Mouse (Mus musculus) hindbrain, embryonic 11.5 days (tissue): ENCODE data around the gene Dnajb8. TPM values are rescaled to one million over a fixed set of nuclear protein-coding genes. Genes with fewer than 3 reads are reported as not detected.

Experiments used
- ATAC-seq: fragments of 200-750 bp; cut with Nextera tagmentation; 2 replicates; pipeline ENCODE4 v1.8.0; 2017; ENCODE audit warnings: mild to moderate bottlenecking, moderate TSS enrichment, moderate library complexity; ENCODE audit not compliant: low FRiP score
- DNase-seq: peaks from one replicate; pipeline ENCODE4 v3.0.0-alpha.2; 2015; ENCODE audit warnings: low spot score
- H3K27ac ChIP-seq: fragments of 300-500 bp; sonication (generic); 2 replicates; pipeline ENCODE4 v1.5.1; 2014; ENCODE audit warnings: mild to moderate bottlenecking, low read depth, low read length
- H3K27me3 ChIP-seq: fragments of 300-500 bp; sonication (generic); 2 replicates; pipeline ENCODE4 v1.6.1; 2014; ENCODE audit warnings: mild to moderate bottlenecking, low read length, moderate library complexity, mixed read lengths; ENCODE audit not compliant: control insufficient read depth, insufficient read depth
- H3K36me3 ChIP-seq: fragments of 300-500 bp; sonication (generic); 2 replicates; pipeline ENCODE4 v1.6.1; 2014; ENCODE audit warnings: mild to moderate bottlenecking, low read length, moderate library complexity, mixed read lengths; ENCODE audit not compliant: control insufficient read depth, insufficient read depth
- H3K4me1 ChIP-seq: fragments of 300-500 bp; sonication (generic); replicated peaks from 2 replicates; pipeline ENCODE4 v1.6.1; 2014; ENCODE audit warnings: low read length, mixed read lengths; ENCODE audit not compliant: control insufficient read depth, insufficient read depth
- H3K4me2 ChIP-seq: fragments of 300-500 bp; sonication (generic); replicated peaks from 2 replicates; pipeline ENCODE4 v1.6.1; 2014; ENCODE audit warnings: mild to moderate bottlenecking, low read depth, low read length
- H3K4me3 ChIP-seq: fragments of 300-500 bp; sonication (generic); 2 replicates; pipeline ENCODE4 v1.5.1; 2014; ENCODE audit warnings: low read depth, low read length
- H3K9ac ChIP-seq: fragments of 300-500 bp; sonication (generic); 2 replicates; pipeline ENCODE4 v1.6.1; 2014; ENCODE audit warnings: low read depth, low read length
- H3K9me3 ChIP-seq: fragments of 300-500 bp; sonication (generic); 2 replicates; pipeline ENCODE4 v1.6.1; 2016; ENCODE audit warnings: low read length; ENCODE audit not compliant: control insufficient read depth
- WGBS: fragments of 180-500 bp; shearing (Covaris S2); extraction: QIAGEN DNeasy Blood & Tissue Kit; methylation state at CpG from one replicate; pipeline ENCODE4 v1.1.7; 2014; 5-methylcytosine and 5-hydroxymethylcytosine counted together
- polyA plus RNA-seq: library from polyadenylated mRNA; unstranded; fragments of >200 nt; fragmentation: Nextera tagmentation; extraction: Ambion mirVana; gene quantifications from 2 replicates; pipeline ENCODE4 v1.2.1, GENCODE M21; 2014

Dnajb8 gene
- polyA plus RNA-seq, 1 experiment from 2014 or later, result not detected

- H3K9me3 ChIP-seq, result no peaks in the 10 kb centered on the region
- no peak overlapping the region for H3K9ac ChIP-seq
- ATAC-seq (no peak), DNase-seq (peak; percentile 62)
- 2% methylated on average over 38 of the region's 39 CpGs for WGBS
- peaks cover 29% of the 10 kb centered on the region for H3K4me1 ChIP-seq
- peaks cover 94% of the 10 kb centered on the region for H3K27me3 ChIP-seq
- H3K4me3 ChIP-seq, result peak overlapping the region; percentile 41
- peak overlapping the region; percentile 60 for H3K4me2 ChIP-seq
- H3K36me3 ChIP-seq, result no peaks in the 10 kb centered on the region
- H3K27ac ChIP-seq, result no peak overlapping the region
Measured at GRCm38 (mm10) chr6:88197313-88198069, 24.6 kb upstream of the Dnajb8 start.

- Histone ChIP-seq H3K4me2 (peak overlapping the region; percentile 48), H3K9ac (peak overlapping the region; percentile 40; the same call in 1 of the 2 replicates), H3K9me3 (no peaks in the 10 kb centered on the region), H3K4me1 (peaks cover 29% of the 10 kb centered on the region), H3K36me3 (no peaks in the 10 kb centered on the region), H3K27ac (no peak overlapping the region), H3K4me3 (peak overlapping the region; percentile 41), H3K27me3 (peaks cover 90% of the 10 kb centered on the region)
- ATAC-seq (peak; percentile 70), DNase-seq (peak; percentile 82)
- WGBS, result under 1% methylated on average over 44 of the region's 62 CpGs
Measured at GRCm38 (mm10) chr6:88198070-88198940, 23.8 kb upstream of the Dnajb8 start.

- H3K4me1 ChIP-seq, result peaks cover 22% of the 10 kb centered on the region
- no peak for ATAC-seq
- H3K36me3 ChIP-seq, result no peaks in the 10 kb centered on the region
- H3K27me3 ChIP-seq, result peaks cover 90% of the 10 kb centered on the region
- H3K27ac ChIP-seq, result no peak overlapping the region
- H3K4me2 ChIP-seq, result peak overlapping the region; percentile 48
- DNase-seq, result peak; percentile 61
- peak overlapping the region; percentile 41 for H3K4me3 ChIP-seq
- H3K9me3 ChIP-seq, result no peaks in the 10 kb centered on the region
- peak overlapping the region; percentile 40; the same call in 1 of the 2 replicates for H3K9ac ChIP-seq
- WGBS, result 1% methylated on average over 39 of the region's 39 CpGs
Measured at GRCm38 (mm10) chr6:88199001-88199717, 22.9 kb upstream of the Dnajb8 start.

- Histone ChIP-seq H3K4me1 (peaks cover 19% of the 10 kb centered on the region), H3K27me3 (peaks cover 90% of the 10 kb centered on the region), H3K36me3 (no peaks in the 10 kb centered on the region), H3K4me3 (peak overlapping the region; percentile 41), H3K27ac (no peak overlapping the region), H3K9me3 (no peaks in the 10 kb centered on the region), H3K9ac (no peak overlapping the region), H3K4me2 (peak overlapping the region; percentile 31)
- WGBS, result 2% methylated on average over 45 of the region's 50 CpGs
- DNase-seq (peak; percentile 47), ATAC-seq (no peak)
Measured at GRCm38 (mm10) chr6:88199718-88200692, 22.1 kb upstream of the Dnajb8 start.

- H3K27me3 ChIP-seq, result peaks cover 90% of the 10 kb centered on the region
- H3K27ac ChIP-seq, result no peak overlapping the region
- no peak overlapping the region for H3K9ac ChIP-seq
- WGBS, result 7% methylated on average over 20 of the region's 20 CpGs
- no peak for ATAC-seq
- H3K4me2 ChIP-seq, result peak overlapping the region; percentile 31
- peaks cover 19% of the 10 kb centered on the region for H3K4me1 ChIP-seq
- peak overlapping the region; percentile 41 for H3K4me3 ChIP-seq
- no peaks in the 10 kb centered on the region for H3K9me3 ChIP-seq
- peak; percentile 53 for DNase-seq
- no peaks in the 10 kb centered on the region for H3K36me3 ChIP-seq
Measured at GRCm38 (mm10) chr6:88200693-88201609, 21.1 kb upstream of the Dnajb8 start.

- H3K27me3 ChIP-seq, result peaks cover 90% of the 10 kb centered on the region
- H3K9ac ChIP-seq, result no peak overlapping the region
- 0 out of 2 replicates have a peak overlapping the region, but pooled peaks have one; percentile 15 for H3K4me3 ChIP-seq
- no peak overlapping the region for H3K27ac ChIP-seq
- ATAC-seq, result no peak
- no peaks in the 10 kb centered on the region for H3K9me3 ChIP-seq
- peak; percentile 59 for DNase-seq
- H3K36me3 ChIP-seq, result no peaks in the 10 kb centered on the region
- peaks cover 16% of the 10 kb centered on the region for H3K4me1 ChIP-seq
- 5% methylated on average over 15 of the region's 15 CpGs for WGBS
- H3K4me2 ChIP-seq, result 0 out of 2 replicates have a peak overlapping the region, but pooled peaks have one; percentile 3
Measured at GRCm38 (mm10) chr6:88201926-88202700, 20.0 kb upstream of the Dnajb8 start.
